Mouse (Mus musculus) lung, embryonic 14.5 days (tissue): ENCODE measurements around the gene Magi2. TPM values are rescaled to one million over a fixed set of nuclear protein-coding genes. Genes with fewer than 3 reads are reported as not detected.
A peak's percentile ranks its signal among the peaks of the same experiment; 100 is the strongest.

Source experiments
- ATAC-seq: fragments of 200-750 bp; cut with Nextera tagmentation; 2 replicates; pipeline ENCODE4 v1.8.0; 2017; ENCODE audit warnings: mild to moderate bottlenecking, moderate TSS enrichment, moderate library complexity; ENCODE audit not compliant: insufficient read depth
- DNase-seq: peaks from one replicate; pipeline ENCODE4 v3.0.0-alpha.2; 2015
- H3K27ac ChIP-seq: fragments of 300-500 bp; sonication (generic); 2 replicates; pipeline ENCODE4 v1.5.1; 2014; ENCODE audit warnings: low read depth, mild to moderate bottlenecking, moderate library complexity
- H3K27me3 ChIP-seq: fragments of 300-500 bp; sonication (generic); 2 replicates; pipeline ENCODE4 v1.6.1; 2014; ENCODE audit warnings: low read length, control low read depth; ENCODE audit not compliant: insufficient read depth
- H3K36me3 ChIP-seq: fragments of 300-500 bp; sonication (generic); 2 replicates; pipeline ENCODE4 v1.6.1; 2014; ENCODE audit warnings: control low read depth; ENCODE audit not compliant: insufficient read depth
- H3K4me1 ChIP-seq: fragments of 300-500 bp; sonication (generic); 2 replicates; pipeline ENCODE4 v1.6.1; 2014; ENCODE audit warnings: antibody characterized with exemption, control low read depth; ENCODE audit not compliant: insufficient read depth
- H3K4me2 ChIP-seq: fragments of 300-500 bp; sonication (generic); 2 replicates; pipeline ENCODE4 v1.6.1; 2014; ENCODE audit warnings: mild to moderate bottlenecking
- H3K4me3 ChIP-seq: fragments of 300-500 bp; sonication (generic); 2 replicates; pipeline ENCODE4 v1.5.1; 2014; ENCODE audit warnings: low read depth, low read length
- H3K9ac ChIP-seq: fragments of 300-500 bp; sonication (generic); 2 replicates; pipeline ENCODE4 v1.6.1; 2014
- H3K9me3 ChIP-seq: fragments of 300-500 bp; sonication (generic); 2 replicates; pipeline ENCODE4 v1.6.1; 2016; ENCODE audit warnings: low read depth, low read length, control low read depth
- CTCF ChIP-seq: IDR thresholded peaks from 2 replicates; pipeline ENCODE4 v1.5.1; 2016; ENCODE audit warnings: antibody characterized with exemption, low read depth
- WGBS: fragments of 180-500 bp; shearing (Covaris S2); extraction: QIAGEN DNeasy Blood & Tissue Kit; methylation state at CpG from one replicate; pipeline ENCODE4 v1.1.7; 2014; 5-methylcytosine and 5-hydroxymethylcytosine counted together
- polyA plus RNA-seq: library from polyadenylated mRNA; unstranded; fragments of >200 nt; fragmentation: Nextera tagmentation; extraction: Ambion mirVana; gene quantifications from 2 replicates; pipeline ENCODE4 v1.2.1, GENCODE M21; 2014

Magi2 gene
- polyA plus RNA-seq, 1 experiment from 2014 or later: 2.4 TPM

- H3K9ac ChIP-seq: no peak overlapping the region
- DNase-seq (no peak), ATAC-seq (no peak)
- no peaks in the 10 kb centered on the region for H3K4me1 ChIP-seq
- H3K36me3 ChIP-seq: no peaks in the 10 kb centered on the region
- no peaks in the 10 kb centered on the region for H3K9me3 ChIP-seq
- H3K27ac ChIP-seq: no peak overlapping the region
- 77% methylated on average over 5 of the region's 5 CpGs for WGBS
- H3K4me3 ChIP-seq: no peak overlapping the region
- H3K27me3 ChIP-seq: no peaks in the 10 kb centered on the region
- no peak overlapping the region for H3K4me2 ChIP-seq
- TF ChIP-seq CTCF: no peak
Observed at GRCm38 (mm10) chr5:20669456-20669855, 1442.6 kb downstream of the Magi2 start.

- no peaks in the 10 kb centered on the region for H3K9me3 ChIP-seq
- no peaks in the 10 kb centered on the region for H3K4me1 ChIP-seq
- no peaks in the 10 kb centered on the region for H3K36me3 ChIP-seq
- no peaks in the 10 kb centered on the region for H3K27me3 ChIP-seq
- DNase-seq (no peak), ATAC-seq (no peak)
- H3K4me3 ChIP-seq: no peak overlapping the region
- WGBS: 29% methylated on average over 1 of the region's 1 CpGs
- no peak for TF ChIP-seq CTCF
- no peak overlapping the region for H3K4me2 ChIP-seq
- H3K9ac ChIP-seq: no peak overlapping the region
- no peak overlapping the region for H3K27ac ChIP-seq
Observed at GRCm38 (mm10) chr5:20671826-20672225, 1445.0 kb downstream of the Magi2 start.

- no peaks in the 10 kb centered on the region for H3K36me3 ChIP-seq
- no peak overlapping the region for H3K9ac ChIP-seq
- no peaks in the 10 kb centered on the region for H3K27me3 ChIP-seq
- H3K4me2 ChIP-seq: no peak overlapping the region
- 65% methylated on average over 8 of the region's 8 CpGs for WGBS
- no peaks in the 10 kb centered on the region for H3K9me3 ChIP-seq
- TF ChIP-seq CTCF: no peak
- no peak for ATAC-seq
- H3K27ac ChIP-seq: no peak overlapping the region
- no peaks in the 10 kb centered on the region for H3K4me1 ChIP-seq
- H3K4me3 ChIP-seq: no peak overlapping the region
- DNase-seq: no peak
Observed at GRCm38 (mm10) chr5:20674523-20674922, 1447.7 kb downstream of the Magi2 start.

- H3K9me3 ChIP-seq: no peaks in the 10 kb centered on the region
- H3K27me3 ChIP-seq: no peaks in the 10 kb centered on the region
- no peak for ATAC-seq
- H3K9ac ChIP-seq: no peak overlapping the region
- H3K4me3 ChIP-seq: no peak overlapping the region
- H3K27ac ChIP-seq: no peak overlapping the region
- no peaks in the 10 kb centered on the region for H3K36me3 ChIP-seq
- H3K4me1 ChIP-seq: no peaks in the 10 kb centered on the region
- DNase-seq: no peak
- no peak overlapping the region for H3K4me2 ChIP-seq
- TF ChIP-seq CTCF: no peak
Observed at GRCm38 (mm10) chr5:20675163-20675665, 1448.4 kb downstream of the Magi2 start.

GRCm38 (mm10) chr5:20676193-20676871, 1449.5 kb downstream of the Magi2 start:
- WGBS: 28% methylated on average over 7 of the region's 7 CpGs
- no peak overlapping the region for H3K27ac ChIP-seq

GRCm38 (mm10) chr5:20677246-20677645, 1450.4 kb downstream of the Magi2 start:
- Histone ChIP-seq H3K4me2 (no peak overlapping the region), H3K27ac (no peak overlapping the region), H3K4me3 (no peak overlapping the region), H3K36me3 (no peaks in the 10 kb centered on the region), H3K9ac (no peak overlapping the region), H3K4me1 (no peaks in the 10 kb centered on the region), H3K27me3 (no peaks in the 10 kb centered on the region), H3K9me3 (no peaks in the 10 kb centered on the region)
- DNase-seq (no peak), ATAC-seq (no peak)
- WGBS: 62% methylated on average over 3 of the region's 3 CpGs
- TF ChIP-seq CTCF: no peak

More at GRCm38 (mm10) chr5:20676193-20676871, 1449.5 kb downstream of the Magi2 start:
- DNase-seq (peak; percentile 31), ATAC-seq (peak; percentile 49; the same call in 1 of the 2 replicates)
- Histone ChIP-seq H3K4me3 (no peak overlapping the region), H3K4me2 (no peak overlapping the region), H3K27me3 (no peaks in the 10 kb centered on the region), H3K4me1 (no peaks in the 10 kb centered on the region), H3K36me3 (no peaks in the 10 kb centered on the region), H3K9ac (no peak overlapping the region), H3K9me3 (no peaks in the 10 kb centered on the region)
- TF ChIP-seq CTCF: no peak

GRCm38 (mm10) chr5:20678573-20678972, 1451.7 kb downstream of the Magi2 start:
- WGBS: 61% methylated on average over 3 of the region's 3 CpGs
- H3K27me3 ChIP-seq: no peaks in the 10 kb centered on the region

More at GRCm38 (mm10) chr5:20678573-20678972, 1451.7 kb downstream of the Magi2 start:
- no peak overlapping the region for H3K4me2 ChIP-seq
- no peaks in the 10 kb centered on the region for H3K36me3 ChIP-seq
- no peak overlapping the region for H3K27ac ChIP-seq
- no peak overlapping the region for H3K9ac ChIP-seq
- H3K9me3 ChIP-seq: no peaks in the 10 kb centered on the region
- TF ChIP-seq CTCF: no peak
- no peak overlapping the region for H3K4me3 ChIP-seq
- ATAC-seq (no peak), DNase-seq (no peak)
- H3K4me1 ChIP-seq: no peaks in the 10 kb centered on the region
